Mouse (Mus musculus) olfactory bulb, adult 2 months (tissue): ENCODE data around the gene Rftn2.

Source experiments
- CTCF ChIP-seq: fragments of 200-500 bp; IDR thresholded peaks from 2 replicates; pipeline ENCODE4 v1.5.1; 2012; ENCODE audit warnings: low read depth, mild to moderate bottlenecking, low read length, moderate library complexity; ENCODE audit not compliant: insufficient read depth
- POLR2A ChIP-seq: fragments of 200-500 bp; IDR thresholded peaks from 2 replicates; pipeline ENCODE4 v1.6.1; 2012; ENCODE audit warnings: mild to moderate bottlenecking, low read depth, low read length, moderate library complexity; ENCODE audit not compliant: insufficient read depth

DNA sequence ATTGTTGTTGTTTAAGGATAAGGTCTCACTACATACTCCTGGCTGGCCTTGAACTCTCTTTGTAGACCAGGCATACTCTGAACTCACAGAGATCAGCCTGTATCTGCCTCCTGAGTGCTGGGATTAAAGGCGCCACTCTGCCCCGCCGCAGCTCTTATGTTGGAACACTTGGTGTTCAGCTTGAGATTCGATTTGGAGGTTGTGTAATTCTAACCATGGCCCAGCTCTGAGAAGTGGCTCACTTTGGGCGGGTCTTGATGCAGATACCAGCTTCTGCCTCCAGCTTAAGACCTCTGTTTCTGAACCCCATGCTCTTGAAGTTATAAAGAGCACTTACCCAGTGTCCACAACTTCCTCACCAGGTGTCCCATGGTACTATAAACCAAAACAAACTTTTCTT is 96.9 kb downstream of the Rftn2 start:
- TF ChIP-seq POLR2A (no peak), CTCF (no peak)
